Mouse (Mus musculus): ENCODE results near the gene Gns.

DNA sequence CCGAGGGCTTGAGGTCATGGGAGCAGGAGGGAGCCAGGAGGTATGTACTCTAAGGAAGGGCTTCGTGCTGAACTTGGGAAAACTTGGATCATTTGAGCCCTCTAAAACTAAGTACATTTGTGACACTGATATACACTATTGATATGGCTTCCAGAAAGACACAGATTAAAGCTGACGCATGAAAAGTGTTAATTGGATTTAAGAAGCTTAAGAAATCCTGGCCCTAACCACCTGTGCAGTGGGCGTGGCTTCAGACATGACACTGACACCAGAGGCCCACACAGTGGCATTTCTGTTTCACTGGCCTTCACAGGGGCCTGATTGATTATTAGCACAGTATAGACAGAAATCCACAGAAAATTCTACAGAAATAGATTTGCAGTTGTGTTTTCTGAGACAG, 35.3 kb upstream of the Gns start:
- TF ChIP-seq GATA1 (IDR thresholded peaks at IDR 0.05; ENCODE audit: borderline replicate concordance, low read length) (no peak), FLI1 (IDR thresholded peaks at IDR 0.05; ENCODE audit: low read length) (no peak)

All from megakaryocyte, embryonic 14.5 days (primary cell).